16 mouse cellular contexts compared by ENCODE assay signal in genomic region chr10:14127826-14128225, GRCm38 (mm10).
"Had no signal": no experiment of that assay in that cellular context is flagged by ENCODE, and none has a peak within 500 bp of the region (broad histone marks: within the 10 kb centered on the region; RNA-seq: fewer than 3 reads in every experiment).

No protein-coding gene starts in this region.

- H3K9me3 ChIP-seq: lung, embryonic 15.5 days; midbrain, embryonic 13.5 days; midbrain, embryonic 15.5 days; neural tube, embryonic 12.5 days; stomach, embryonic 15.5 days had no signal

- ATAC-seq: lung, postnatal 0 days; midbrain, embryonic 13.5 days; midbrain, embryonic 15.5 days had no signal

- H3K4me3 ChIP-seq: lung, embryonic 15.5 days; megakaryocyte, embryonic 14.5 days; midbrain, embryonic 13.5 days; midbrain, embryonic 15.5 days; neural tube, embryonic 12.5 days; stomach, embryonic 15.5 days had no signal

- H3K27me3 ChIP-seq: lung, embryonic 15.5 days; megakaryocyte, embryonic 14.5 days; midbrain, embryonic 13.5 days; midbrain, embryonic 15.5 days; neural tube, embryonic 12.5 days; stomach, embryonic 15.5 days had no signal

- DNase-seq: lung, postnatal 14 days; lung, postnatal 36 days; right cerebral cortex, postnatal 14 days; thymus, adult 2 months; thymus, postnatal 25 days; thymus, postnatal 4 days had no signal

- H3K27ac ChIP-seq: lung, embryonic 15.5 days; macrophage; midbrain, embryonic 13.5 days; midbrain, embryonic 15.5 days; neural tube, embryonic 12.5 days; stomach, embryonic 15.5 days; stomach, postnatal 0 days had no signal

- H3K9ac ChIP-seq: lung, embryonic 15.5 days; midbrain, embryonic 13.5 days; midbrain, embryonic 15.5 days; neural tube, embryonic 12.5 days; stomach, embryonic 15.5 days had no signal

- H3K4me1 ChIP-seq: lung, embryonic 15.5 days; midbrain, embryonic 13.5 days; midbrain, embryonic 15.5 days; neural tube, embryonic 12.5 days; stomach, embryonic 15.5 days had no signal

- H3K4me2 ChIP-seq: lung, embryonic 15.5 days; midbrain, embryonic 11.5 days; midbrain, embryonic 13.5 days; midbrain, embryonic 15.5 days; neural tube, embryonic 12.5 days; stomach, embryonic 15.5 days had no signal
